Mouse (Mus musculus) forebrain, embryonic 16.5 days (tissue): ENCODE measurements around the gene Cxcl12. TPM values are rescaled to one million over a fixed set of nuclear protein-coding genes. Genes with fewer than 3 reads are reported as not detected.

Experiments
- ATAC-seq: fragments of 200-750 bp; cut with Nextera tagmentation; 2 replicates; pipeline ENCODE4 v1.8.0; 2017; ENCODE audit warnings: mild to moderate bottlenecking, moderate library complexity
- H3K27ac ChIP-seq: fragments of 300-500 bp; sonication (generic); 2 replicates; pipeline ENCODE4 v1.5.1; 2014; ENCODE audit warnings: low read length, control low read depth
- H3K27me3 ChIP-seq: fragments of 300-500 bp; sonication (generic); replicated peaks from 2 replicates; pipeline ENCODE4 v1.6.1; 2014; ENCODE audit warnings: low read length; ENCODE audit not compliant: control insufficient read depth, insufficient read depth
- H3K36me3 ChIP-seq: fragments of 300-500 bp; sonication (generic); 2 replicates; pipeline ENCODE4 v1.6.1; 2014; ENCODE audit not compliant: control insufficient read depth, insufficient read depth
- H3K4me1 ChIP-seq: fragments of 300-500 bp; sonication (generic); replicated peaks from 2 replicates; pipeline ENCODE4 v1.6.1; 2014; ENCODE audit warnings: low read length; ENCODE audit not compliant: control insufficient read depth, insufficient read depth
- H3K4me2 ChIP-seq: fragments of 300-500 bp; sonication (generic); 2 replicates; pipeline ENCODE4 v1.6.1; 2014; ENCODE audit warnings: mild to moderate bottlenecking, low read length, control low read depth
- H3K4me3 ChIP-seq: fragments of 300-500 bp; sonication (generic); replicated peaks from 2 replicates; pipeline ENCODE4 v1.5.1; 2014; ENCODE audit warnings: mild to moderate bottlenecking, low read length, control low read depth
- H3K9ac ChIP-seq: fragments of 300-500 bp; sonication (generic); replicated peaks from 2 replicates; pipeline ENCODE4 v1.6.1; 2014; ENCODE audit warnings: low read depth, low read length, control low read depth
- H3K9me3 ChIP-seq: fragments of 300-500 bp; sonication (generic); 2 replicates; pipeline ENCODE4 v1.6.1; 2016; ENCODE audit warnings: low read length; ENCODE audit not compliant: control insufficient read depth
- WGBS: fragments of 180-500 bp; shearing (Covaris S2); extraction: QIAGEN DNeasy Blood & Tissue Kit; methylation state at CpG from one replicate; pipeline ENCODE4 v1.1.7; 2014; 5-methylcytosine and 5-hydroxymethylcytosine counted together
- polyA plus RNA-seq: library from polyadenylated mRNA; unstranded; fragments of >200 nt; fragmentation: Nextera tagmentation; extraction: Ambion mirVana; gene quantifications from 2 replicates; pipeline ENCODE4 v1.2.1, GENCODE M21; 2015

The Cxcl12 gene
- polyA plus RNA-seq: 55.6 and 89.6 TPM in 2 replicates

- peak; percentile 62 for ATAC-seq
- no peak within 1 kb of the TSS for H3K27ac ChIP-seq
- H3K4me2 ChIP-seq: peak within 1 kb of the TSS; percentile 66
- WGBS: under 1% methylated on average over 50 of the region's 64 CpGs
- peak within 1 kb of the TSS; percentile 61 for H3K4me3 ChIP-seq
- peak within 1 kb of the TSS; percentile 59 for H3K9ac ChIP-seq
- no peaks in the 10 kb centered on the region for H3K36me3 ChIP-seq
- H3K27me3 ChIP-seq: peaks cover 22% of the 10 kb centered on the region
- peaks cover 26% of the 10 kb centered on the region for H3K4me1 ChIP-seq
- no peaks in the 10 kb centered on the region for H3K9me3 ChIP-seq
Measured at GRCm38 (mm10) chr6:117168321-117169011, at the start of gene Cxcl12. TSS of gene Cxcl12 (plus strand) at chr6:117168535.

- Histone ChIP-seq H3K36me3 (no peaks in the 10 kb centered on the region), H3K4me1 (no peaks in the 10 kb centered on the region), H3K27me3 (no peaks in the 10 kb centered on the region), H3K4me2 (no peak overlapping the region), H3K9me3 (no peaks in the 10 kb centered on the region), H3K27ac (no peak overlapping the region), H3K4me3 (no peak overlapping the region), H3K9ac (no peak overlapping the region)
- 78% methylated on average over 3 of the region's 3 CpGs for WGBS
- no peak for ATAC-seq
Measured at GRCm38 (mm10) chr6:117122074-117122473, 46.3 kb upstream of the Cxcl12 start.

GRCm38 (mm10) chr6:117126356-117126755 is 42.0 kb upstream of the Cxcl12 start:
- Histone ChIP-seq H3K4me2 (no peak overlapping the region), H3K9ac (no peak overlapping the region), H3K9me3 (no peaks in the 10 kb centered on the region), H3K36me3 (no peaks in the 10 kb centered on the region), H3K4me1 (peaks cover 7% of the 10 kb centered on the region; the same call in 1 of the 2 replicates), H3K27me3 (no peaks in the 10 kb centered on the region), H3K4me3 (no peak overlapping the region), H3K27ac (no peak overlapping the region)
- no peak for ATAC-seq
- WGBS: 82% methylated on average over 1 of the region's 1 CpGs

GRCm38 (mm10) chr6:117129443-117129842 is 38.9 kb upstream of the Cxcl12 start:
- H3K4me3 ChIP-seq: no peak overlapping the region
- no peak overlapping the region for H3K4me2 ChIP-seq
- WGBS: 86% methylated on average over 4 of the region's 4 CpGs
- H3K27ac ChIP-seq: no peak overlapping the region
- no peaks in the 10 kb centered on the region for H3K9me3 ChIP-seq
- H3K9ac ChIP-seq: no peak overlapping the region
- no peak for ATAC-seq
- no peaks in the 10 kb centered on the region for H3K27me3 ChIP-seq
- peaks cover 7% of the 10 kb centered on the region; the same call in 1 of the 2 replicates for H3K4me1 ChIP-seq
- H3K36me3 ChIP-seq: no peaks in the 10 kb centered on the region

- H3K9me3 ChIP-seq: no peaks in the 10 kb centered on the region
- 30% methylated on average over 15 of the region's 15 CpGs for WGBS
- H3K4me3 ChIP-seq: no peak overlapping the region
- H3K4me1 ChIP-seq: peaks cover 7% of the 10 kb centered on the region; the same call in 1 of the 2 replicates
- peak overlapping the region; percentile 22 for H3K4me2 ChIP-seq
- H3K27me3 ChIP-seq: no peaks in the 10 kb centered on the region
- no peak for ATAC-seq
- H3K9ac ChIP-seq: no peak overlapping the region
- no peak overlapping the region for H3K27ac ChIP-seq
- no peaks in the 10 kb centered on the region for H3K36me3 ChIP-seq
Measured at GRCm38 (mm10) chr6:117130680-117131111, 37.6 kb upstream of the Cxcl12 start.

GRCm38 (mm10) chr6:117134526-117134925 is 33.8 kb upstream of the Cxcl12 start:
- no peak overlapping the region for H3K4me3 ChIP-seq
- no peaks in the 10 kb centered on the region for H3K36me3 ChIP-seq
- H3K4me2 ChIP-seq: no peak overlapping the region
- no peaks in the 10 kb centered on the region for H3K9me3 ChIP-seq
- peaks cover 7% of the 10 kb centered on the region; the same call in 1 of the 2 replicates for H3K4me1 ChIP-seq
- ATAC-seq: no peak
- H3K9ac ChIP-seq: no peak overlapping the region
- H3K27ac ChIP-seq: no peak overlapping the region
- WGBS: 84% methylated on average over 4 of the region's 4 CpGs
- H3K27me3 ChIP-seq: no peaks in the 10 kb centered on the region

GRCm38 (mm10) chr6:117137735-117138134 is 30.6 kb upstream of the Cxcl12 start:
- no peaks in the 10 kb centered on the region for H3K36me3 ChIP-seq
- 73% methylated on average over 2 of the region's 2 CpGs for WGBS
- no peaks in the 10 kb centered on the region for H3K9me3 ChIP-seq
- H3K4me3 ChIP-seq: no peak overlapping the region
- H3K4me1 ChIP-seq: no peaks in the 10 kb centered on the region
- no peaks in the 10 kb centered on the region for H3K27me3 ChIP-seq
- H3K4me2 ChIP-seq: no peak overlapping the region
- ATAC-seq: no peak
- no peak overlapping the region for H3K27ac ChIP-seq
- no peak overlapping the region for H3K9ac ChIP-seq

- H3K27ac ChIP-seq: no peak overlapping the region
Measured at GRCm38 (mm10) chr6:117140907-117141306, 27.4 kb upstream of the Cxcl12 start.

GRCm38 (mm10) chr6:117146951-117147350 is 21.4 kb upstream of the Cxcl12 start:
- Histone ChIP-seq H3K27me3 (no peaks in the 10 kb centered on the region), H3K4me3 (no peak overlapping the region), H3K36me3 (no peaks in the 10 kb centered on the region), H3K4me1 (no peaks in the 10 kb centered on the region), H3K9me3 (no peaks in the 10 kb centered on the region), H3K9ac (no peak overlapping the region), H3K4me2 (no peak overlapping the region), H3K27ac (no peak overlapping the region)
- ATAC-seq: no peak
- 83% methylated on average over 10 of the region's 10 CpGs for WGBS

More at GRCm38 (mm10) chr6:117140907-117141306, 27.4 kb upstream of the Cxcl12 start:
- Histone ChIP-seq H3K9me3 (no peaks in the 10 kb centered on the region), H3K27me3 (no peaks in the 10 kb centered on the region), H3K4me1 (no peaks in the 10 kb centered on the region), H3K4me2 (no peak overlapping the region), H3K36me3 (no peaks in the 10 kb centered on the region), H3K4me3 (no peak overlapping the region), H3K9ac (no peak overlapping the region)
- ATAC-seq: no peak
- 91% methylated on average over 4 of the region's 4 CpGs for WGBS
